Mouse (Mus musculus): ENCODE data around the gene Psmd6. TPM values are rescaled to one million over a fixed set of nuclear protein-coding genes. Genes with fewer than 3 reads are reported as not detected.

Gene Psmd6
- total and polyA plus RNA-seq, 3 experiments, result 129 to 307 (median 244) TPM

GRCm38 (mm10) chr14:14110710-14111109 lies 10.1 kb downstream of the Psmd6 start:
- H3K27ac ChIP-seq (ENCODE audit: insufficient read depth, low read depth), result no peak overlapping the region
- no peak overlapping the region for H3K9ac ChIP-seq (ENCODE audit: insufficient read depth, low read depth)
- in situ Hi-C loops (cut with MboI; ENCODE audit: low pct_ligation_motif_present, low pct_unique_long_range_greater_than_20kb, low sequenced_read_pairs), result no loop called here
- peaks cover 33 to 69% of the 10 kb centered on the region in 2 experiments for H3K36me3 ChIP-seq (replicated peaks in 1 of 2; ENCODE audit: control insufficient read depth in 1 of 2, insufficient read depth in 1 of 2, low read length in 1 of 2)
- H3K4me1 ChIP-seq (ENCODE audit: control insufficient read depth in 1 of 2, insufficient read depth in 2 of 2), result no peaks in the 10 kb centered on the region
- H3K79me2 ChIP-seq (replicated peaks; ENCODE audit: control insufficient read depth, extremely low read depth, insufficient read depth, poor library complexity, severe bottlenecking), result peaks cover 2% of the 10 kb centered on the region
- TF ChIP-seq JUN (IDR thresholded peaks at IDR 0.05; ENCODE audit: insufficient read depth, low read depth, low read length) (no peak), HCFC1 (IDR thresholded peaks at IDR 0.05; ENCODE audit: low read depth, low read length) (no peak), ZMIZ1 (IDR thresholded peaks at IDR 0.05; ENCODE audit: low read depth, low read length) (no peak), KAT2A (IDR thresholded peaks at IDR 0.05; ENCODE audit: insufficient replicate concordance, low read length) (no peak), USF1 (IDR thresholded peaks at IDR 0.05; ENCODE audit: low read depth, low read length) (no peak), MAZ (IDR thresholded peaks at IDR 0.05; ENCODE audit: low read depth, low read length) (no peak), ELF1 (IDR thresholded peaks at IDR 0.05; ENCODE audit: low read depth, low read length) (no peak), USF2 (conservative IDR thresholded peaks at IDR 0.05; ENCODE audit: low read depth, low read length) (no peak), ZKSCAN1 (IDR thresholded peaks at IDR 0.05; ENCODE audit: borderline replicate concordance, low read depth, low read length) (no peak), CHD2 (IDR thresholded peaks at IDR 0.05; ENCODE audit: low read length) (no peak), MEF2A (IDR thresholded peaks at IDR 0.05; ENCODE audit: borderline replicate concordance, low read depth, low read length) (no peak), NELFE (IDR thresholded peaks at IDR 0.05; ENCODE audit: low read depth, low read length) (no peak), E2F4 (IDR thresholded peaks at IDR 0.05; ENCODE audit: insufficient replicate concordance, low read depth, low read length) (no peak), TCF12 (IDR thresholded peaks at IDR 0.05; ENCODE audit: low read depth, low read length) (no peak), ZNF384 (IDR thresholded peaks at IDR 0.05; ENCODE audit: low read depth, low read length) (no peak), RCOR1 (conservative IDR thresholded peaks at IDR 0.05; ENCODE audit: low read depth, low read length) (no peak), ZC3H11A (IDR thresholded peaks at IDR 0.05; ENCODE audit: low read depth, low read length) (no peak), ETS1 (conservative IDR thresholded peaks at IDR 0.05; ENCODE audit: low read depth, low read length) (no peak)
- no peak for DNase-seq (ENCODE audit: extremely low read depth)
- dilution Hi-C loops (cut with MboI; ENCODE audit: extremely low pct_ligation_motif_present, extremely low pct_unique_long_range_greater_than_20kb, low sequenced_read_pairs), result no loop called here
- no peak overlapping the region for H3K4me2 ChIP-seq (ENCODE audit: insufficient read depth, low read depth, poor library complexity, severe bottlenecking)
- H3K27me3 ChIP-seq (replicated peaks), result no peaks in the 10 kb centered on the region
- no peak overlapping the region for H3K4me3 ChIP-seq (replicated peaks in 1 of 3; ENCODE audit: low read depth in 2 of 3, low read length in 2 of 3, poor library complexity in 1 of 3)
- no peaks in the 10 kb centered on the region for H3K9me3 ChIP-seq (replicated peaks; ENCODE audit: low read length)

- no peak overlapping the region for H3K4me3 ChIP-seq (replicated peaks in 1 of 3; ENCODE audit: low read depth in 2 of 3, low read length in 2 of 3, poor library complexity in 1 of 3)
- TF ChIP-seq CTCF (conservative IDR thresholded peaks at IDR 0.05 in 1 of 2, IDR thresholded peaks at IDR 0.05 in 1 of 2; ENCODE audit: low read depth in 2 of 2, low read length in 2 of 2), result no peak
- TF ChIP-seq EP300 (IDR thresholded peaks at IDR 0.05; ENCODE audit: low read length), result no peak
- TF ChIP-seq USF1 (IDR thresholded peaks at IDR 0.05; ENCODE audit: low read depth, low read length), result no peak
- no peak for TF ChIP-seq MAX (IDR thresholded peaks at IDR 0.05; ENCODE audit: low read length)
- no peak for TF ChIP-seq POLR2AphosphoS2 (IDR thresholded peaks at IDR 0.05; ENCODE audit: low read depth, low read length)
- no peak for TF ChIP-seq UBTF (IDR thresholded peaks at IDR 0.05; ENCODE audit: low read depth, low read length)
- TF ChIP-seq NRF1 (IDR thresholded peaks at IDR 0.05; ENCODE audit: low read depth, low read length), result no peak
- TF ChIP-seq SIN3A (IDR thresholded peaks at IDR 0.05; ENCODE audit: low read length), result no peak
- TF ChIP-seq RAD21 (IDR thresholded peaks at IDR 0.05; ENCODE audit: low read depth, low read length), result no peak
- no peak overlapping the region for H3K9ac ChIP-seq (ENCODE audit: insufficient read depth, low read depth)
- no peaks in the 10 kb centered on the region for H3K27me3 ChIP-seq (replicated peaks)
- peaks cover 0 to 10% of the 10 kb centered on the region in 2 experiments; a peak in 2 of 4 replicates for H3K4me1 ChIP-seq (ENCODE audit: control insufficient read depth in 1 of 2, insufficient read depth in 2 of 2)
- H3K27ac ChIP-seq (ENCODE audit: insufficient read depth, low read depth), result no peak overlapping the region
- DNase-seq (ENCODE audit: extremely low read depth), result no peak
- H3K36me3 ChIP-seq (replicated peaks in 1 of 2; ENCODE audit: control insufficient read depth in 1 of 2, insufficient read depth in 1 of 2, low read length in 1 of 2), result peaks cover 14 to 43% of the 10 kb centered on the region in 2 experiments
- dilution Hi-C loops (cut with MboI; ENCODE audit: extremely low pct_ligation_motif_present, extremely low pct_unique_long_range_greater_than_20kb, low sequenced_read_pairs) (no loop called here), in situ Hi-C loops (cut with MboI; ENCODE audit: low pct_ligation_motif_present, low pct_unique_long_range_greater_than_20kb, low sequenced_read_pairs) (no loop called here)
- H3K4me2 ChIP-seq (ENCODE audit: insufficient read depth, low read depth, poor library complexity, severe bottlenecking), result no peak overlapping the region
- H3K9me3 ChIP-seq (replicated peaks; ENCODE audit: low read length), result no peaks in the 10 kb centered on the region
- no peaks in the 10 kb centered on the region for H3K79me2 ChIP-seq (replicated peaks; ENCODE audit: control insufficient read depth, extremely low read depth, insufficient read depth, poor library complexity, severe bottlenecking)
Observed at GRCm38 (mm10) chr14:14104930-14105318, 15.9 kb downstream of the Psmd6 start.
